Mouse (Mus musculus) neural tube, embryonic 13.5 days (tissue): ENCODE data around the gene Calm1. TPM values are rescaled to one million over a fixed set of nuclear protein-coding genes. Genes with fewer than 3 reads are reported as not detected.
"Not testable (repeated sequence)": the region's sequence is repeated elsewhere in the genome, so short reads cannot be mapped to it uniquely, and the experiment has no call there.

Experiments
- ATAC-seq: fragments of 200-750 bp; cut with Nextera tagmentation; 2 replicates; pipeline ENCODE4 v1.8.0; 2017; ENCODE audit warnings: low read depth, mild to moderate bottlenecking, moderate TSS enrichment, moderate library complexity
- H3K27ac ChIP-seq: fragments of 300-500 bp; sonication (generic); replicated peaks from 2 replicates; pipeline ENCODE4 v1.5.1; 2015; ENCODE audit warnings: moderate library complexity, mild to moderate bottlenecking, inconsistent platforms
- H3K27me3 ChIP-seq: fragments of 300-500 bp; sonication (generic); 2 replicates; pipeline ENCODE4 v1.6.1; 2015; ENCODE audit warnings: mild to moderate bottlenecking, inconsistent platforms
- H3K36me3 ChIP-seq: fragments of 300-500 bp; sonication (generic); 2 replicates; pipeline ENCODE4 v1.6.1; 2015; ENCODE audit warnings: mild to moderate bottlenecking, inconsistent platforms
- H3K4me1 ChIP-seq: fragments of 300-500 bp; sonication (generic); replicated peaks from 2 replicates; pipeline ENCODE4 v1.6.1; 2015; ENCODE audit warnings: inconsistent platforms
- H3K4me2 ChIP-seq: fragments of 300-500 bp; sonication (generic); 2 replicates; pipeline ENCODE4 v1.6.1; 2015; ENCODE audit warnings: inconsistent platforms, mild to moderate bottlenecking, moderate library complexity
- H3K4me3 ChIP-seq: fragments of 300-500 bp; sonication (generic); 2 replicates; pipeline ENCODE4 v1.5.1; 2015; ENCODE audit warnings: mild to moderate bottlenecking, inconsistent platforms
- H3K9ac ChIP-seq: fragments of 300-500 bp; sonication (generic); 2 replicates; pipeline ENCODE4 v1.6.1; 2015; ENCODE audit warnings: moderate library complexity, mild to moderate bottlenecking, inconsistent platforms
- H3K9me3 ChIP-seq: fragments of 300-500 bp; sonication (generic); 2 replicates; pipeline ENCODE4 v1.6.1; 2016; ENCODE audit warnings: inconsistent platforms
- WGBS: fragments of 180-500 bp; shearing (Covaris S2); methylation state at CpG from one replicate; pipeline ENCODE4 v1.1.7; 2015; 5-methylcytosine and 5-hydroxymethylcytosine counted together
- polyA plus RNA-seq: library from polyadenylated mRNA; unstranded; fragments of >200 nt; fragmentation: Nextera tagmentation; extraction: Ambion mirVana; gene quantifications from 2 replicates; pipeline ENCODE4 v1.2.1, GENCODE M21; 2015

The Calm1 gene
- polyA plus RNA-seq, 1 experiment from 2014 or later: 2,486 TPM

DNA sequence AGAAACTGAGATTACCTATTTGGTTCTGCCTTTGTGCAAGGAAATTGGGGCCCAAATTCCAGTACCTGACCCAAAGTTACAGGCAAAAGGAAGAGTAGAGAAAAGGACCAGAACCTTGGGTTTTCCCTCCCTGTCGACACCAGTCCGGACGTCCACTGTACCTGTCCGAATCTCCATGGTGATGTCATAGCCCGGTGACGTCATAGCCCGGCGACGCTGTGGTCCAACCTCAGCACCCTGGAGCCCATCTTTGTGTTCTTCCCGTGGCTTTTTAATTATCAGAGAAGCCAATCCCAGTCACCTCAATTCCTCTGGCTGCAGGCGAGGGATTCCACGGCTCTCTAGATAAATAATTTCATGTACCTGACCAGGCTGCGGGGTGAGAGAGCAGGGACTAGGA lies 18.4 kb upstream of the Calm1 start:
- Histone ChIP-seq H3K4me2 (no peak overlapping the region), H3K36me3 (no peaks in the 10 kb centered on the region), H3K9ac (no peak overlapping the region), H3K9me3 (0 out of 2 replicates have a peak, but pooled peaks cover 5% of the 10 kb centered on the region), H3K4me3 (no peak overlapping the region), H3K27me3 (no peaks in the 10 kb centered on the region), H3K4me1 (peaks cover 29% of the 10 kb centered on the region), H3K27ac (no peak overlapping the region)
- 91% methylated on average over 13 of the region's 13 CpGs for WGBS
- ATAC-seq: no peak

DNA sequence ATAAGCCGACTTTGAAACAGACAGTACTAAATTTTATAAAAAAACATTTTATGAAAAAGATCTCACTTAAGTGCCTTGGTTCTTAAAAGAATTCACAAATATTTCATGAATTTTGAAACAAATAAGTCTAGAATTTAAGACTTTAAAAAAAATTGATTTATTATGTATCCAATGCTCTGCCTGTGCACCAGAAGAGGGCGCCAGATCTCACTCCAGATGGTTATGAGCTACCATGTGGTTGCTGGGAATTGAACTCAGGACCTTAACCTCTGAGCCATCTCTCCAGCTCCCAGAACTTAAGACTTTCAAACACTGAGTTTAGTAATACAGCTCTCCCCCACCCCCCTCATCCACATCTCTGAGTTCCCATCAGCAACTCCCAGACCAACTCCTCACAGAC lies 16.6 kb upstream of the Calm1 start:
- 90% methylated on average over 2 of the region's 2 CpGs for WGBS
- H3K27ac ChIP-seq: no peak overlapping the region
- H3K9me3 ChIP-seq: 0 out of 2 replicates have a peak, but pooled peaks cover 5% of the 10 kb centered on the region
- no peak for ATAC-seq
- H3K4me1 ChIP-seq: peaks cover 22% of the 10 kb centered on the region
- no peaks in the 10 kb centered on the region for H3K36me3 ChIP-seq
- H3K4me3 ChIP-seq: no peak overlapping the region
- no peak overlapping the region for H3K9ac ChIP-seq
- no peaks in the 10 kb centered on the region for H3K27me3 ChIP-seq
- no peak overlapping the region for H3K4me2 ChIP-seq

DNA sequence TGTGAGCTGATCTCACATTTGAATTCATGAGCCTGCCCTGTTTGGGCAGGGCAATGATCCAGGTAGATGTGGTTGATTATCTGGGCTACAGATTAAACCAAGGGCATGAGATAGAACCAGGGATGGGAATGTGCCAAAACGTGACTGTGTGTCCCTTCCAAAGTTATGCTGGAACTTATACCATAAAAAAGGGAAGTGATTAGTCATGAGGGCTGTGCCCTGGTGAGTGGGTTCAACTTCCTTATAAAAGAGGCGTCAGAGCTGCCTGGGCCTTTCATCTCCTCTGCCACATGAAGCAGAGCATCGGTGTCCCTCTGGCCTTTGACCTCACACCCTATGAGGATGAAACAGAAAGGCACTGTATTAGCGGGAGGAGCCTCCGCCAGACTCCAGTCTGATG lies 15.3 kb upstream of the Calm1 start:
- no peak for ATAC-seq
- WGBS: 67% methylated on average over 5 of the region's 5 CpGs
- 0 out of 2 replicates have a peak, but pooled peaks cover 5% of the 10 kb centered on the region for H3K9me3 ChIP-seq
- H3K4me3 ChIP-seq: no peak overlapping the region
- no peak overlapping the region for H3K4me2 ChIP-seq
- H3K27me3 ChIP-seq: no peaks in the 10 kb centered on the region
- H3K36me3 ChIP-seq: no peaks in the 10 kb centered on the region
- peaks cover 21% of the 10 kb centered on the region for H3K4me1 ChIP-seq
- no peak overlapping the region for H3K27ac ChIP-seq
- no peak overlapping the region for H3K9ac ChIP-seq

DNA sequence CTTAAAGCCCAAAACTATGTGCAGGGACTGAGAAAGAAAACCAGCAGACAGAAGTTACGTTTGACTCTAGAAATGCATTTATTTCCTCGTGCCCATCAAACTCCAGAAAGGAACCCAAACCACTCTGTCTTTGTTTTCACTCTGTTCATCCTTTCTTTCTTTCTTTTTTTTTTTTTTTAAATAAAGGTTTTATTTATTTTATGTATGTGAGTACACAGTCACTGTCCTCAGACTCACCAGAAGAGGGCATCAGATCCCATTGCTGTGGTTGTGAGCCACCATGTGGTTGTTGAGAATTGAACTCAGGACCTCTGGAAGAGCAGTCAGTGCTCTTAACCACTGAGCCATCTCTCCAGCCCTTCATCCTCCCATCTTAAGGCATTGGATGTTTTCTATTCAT lies 14.3 kb upstream of the Calm1 start:
- not testable (repeated sequence) for ATAC-seq, H3K27me3 ChIP-seq, H3K9ac ChIP-seq, H3K36me3 ChIP-seq, H3K27ac ChIP-seq, H3K4me3 ChIP-seq, H3K4me2 ChIP-seq, H3K9me3 ChIP-seq
- 85% methylated on average over 2 of the region's 2 CpGs for WGBS
- H3K4me1 ChIP-seq: peaks cover 18% of the 10 kb centered on the region

DNA sequence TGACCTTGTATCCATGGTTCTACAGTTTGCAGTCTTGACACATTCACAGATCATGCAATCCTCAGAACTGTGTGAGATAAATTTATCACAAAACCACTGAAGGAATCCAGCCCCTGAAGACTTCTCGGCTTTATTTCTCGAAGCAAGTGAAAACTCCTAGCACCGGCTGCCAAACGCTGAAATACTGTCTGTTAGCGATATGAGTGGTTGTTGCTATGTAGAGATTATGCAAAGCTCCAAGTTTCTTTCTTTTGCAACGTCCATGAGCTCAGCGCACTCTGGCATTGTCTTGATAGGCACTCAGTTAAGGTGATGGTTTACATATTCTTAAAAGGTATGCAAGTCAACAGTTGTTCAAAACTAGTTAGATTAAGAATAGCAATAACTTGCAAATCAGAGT lies 13.3 kb upstream of the Calm1 start:
- Histone ChIP-seq H3K4me2 (peak overlapping the region; percentile 83), H3K36me3 (no peaks in the 10 kb centered on the region), H3K27ac (peak overlapping the region; percentile 100; the same call in 1 of the 2 replicates), H3K4me3 (peak overlapping the region; percentile 58; the same call in 1 of the 2 replicates), H3K27me3 (no peaks in the 10 kb centered on the region), H3K4me1 (peaks cover 18% of the 10 kb centered on the region), H3K9me3 (0 out of 2 replicates have a peak, but pooled peaks cover 5% of the 10 kb centered on the region), H3K9ac (0 out of 2 replicates have a peak overlapping the region, but pooled peaks have one; percentile 41)
- WGBS: 66% methylated on average over 7 of the region's 7 CpGs
- ATAC-seq: no peak

DNA sequence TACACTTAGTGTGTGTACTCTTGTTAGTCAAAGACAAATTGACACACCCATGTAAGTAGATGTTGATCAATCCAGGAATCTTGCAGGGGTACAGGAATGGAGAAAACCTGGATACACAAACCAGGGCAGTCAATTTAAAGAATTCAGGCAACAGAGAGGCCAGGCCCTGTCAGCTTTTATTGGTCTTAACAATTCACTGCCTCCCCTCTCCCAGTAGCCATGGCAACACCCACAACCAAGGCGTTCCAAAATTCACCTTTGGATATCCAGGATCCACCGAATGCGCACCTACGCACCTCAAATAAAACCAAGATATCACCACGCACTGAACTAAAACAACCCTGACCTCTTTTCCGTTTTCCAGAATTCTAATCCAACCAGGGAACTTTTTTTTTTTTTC lies 12.9 kb upstream of the Calm1 start:
- H3K4me3 ChIP-seq: peak overlapping the region; percentile 58
- 0 out of 2 replicates have a peak, but pooled peaks cover 5% of the 10 kb centered on the region for H3K9me3 ChIP-seq
- peak overlapping the region; percentile 83 for H3K4me2 ChIP-seq
- no peak for ATAC-seq
- peak overlapping the region; percentile 100 for H3K27ac ChIP-seq
- 2% methylated on average over 6 of the region's 6 CpGs for WGBS
- H3K36me3 ChIP-seq: no peaks in the 10 kb centered on the region
- H3K27me3 ChIP-seq: no peaks in the 10 kb centered on the region
- H3K4me1 ChIP-seq: peaks cover 18% of the 10 kb centered on the region
- H3K9ac ChIP-seq: peak overlapping the region; percentile 89

DNA sequence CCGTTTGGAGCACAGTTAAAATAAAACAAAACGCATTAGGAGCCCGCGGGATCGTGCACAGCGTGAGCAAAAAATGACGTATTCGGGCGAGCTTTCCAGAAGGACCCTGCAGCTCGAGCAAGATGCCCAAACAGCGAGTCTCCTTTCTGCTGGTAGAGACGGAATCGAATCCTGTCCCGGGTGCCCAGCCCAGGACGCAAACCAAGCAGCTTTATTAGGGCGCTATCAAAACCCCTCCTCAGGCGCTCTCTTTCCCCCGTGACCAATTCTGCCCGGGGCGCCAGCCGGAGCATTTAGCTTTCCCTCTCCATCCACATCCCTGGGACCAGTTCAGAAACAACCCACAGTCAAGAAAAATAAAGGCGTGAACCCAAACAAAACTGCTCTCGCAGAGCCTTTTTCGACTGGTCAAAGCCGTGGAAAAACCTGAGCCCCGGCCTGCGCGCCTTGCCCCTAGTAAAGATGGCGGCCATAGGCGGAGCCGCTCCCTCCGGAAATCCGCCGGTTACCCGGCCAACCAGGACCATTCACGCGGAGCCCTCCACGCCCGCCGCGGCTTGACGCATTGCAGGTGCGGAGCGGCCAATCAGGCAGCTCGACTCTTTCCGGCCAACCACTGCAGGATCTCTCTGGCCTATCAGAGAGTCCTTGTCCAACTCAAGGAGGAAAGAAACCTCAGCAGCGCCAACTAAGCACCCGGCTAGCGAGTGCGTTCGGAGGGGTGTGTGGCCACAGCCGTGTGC lies 12.1 kb upstream of the Calm1 start:
- peak overlapping the region; percentile 58 for H3K4me3 ChIP-seq
- H3K4me2 ChIP-seq: peak overlapping the region; percentile 83
- peak overlapping the region; percentile 89 for H3K9ac ChIP-seq
- peaks cover 20% of the 10 kb centered on the region for H3K4me1 ChIP-seq
- WGBS: under 1% methylated on average over 52 of the region's 52 CpGs
- no peaks in the 10 kb centered on the region for H3K27me3 ChIP-seq
- peak overlapping the region; percentile 100 for H3K27ac ChIP-seq
- peak; percentile 99 for ATAC-seq
- no peaks in the 10 kb centered on the region for H3K36me3 ChIP-seq
- 0 out of 2 replicates have a peak, but pooled peaks cover 5% of the 10 kb centered on the region for H3K9me3 ChIP-seq

DNA sequence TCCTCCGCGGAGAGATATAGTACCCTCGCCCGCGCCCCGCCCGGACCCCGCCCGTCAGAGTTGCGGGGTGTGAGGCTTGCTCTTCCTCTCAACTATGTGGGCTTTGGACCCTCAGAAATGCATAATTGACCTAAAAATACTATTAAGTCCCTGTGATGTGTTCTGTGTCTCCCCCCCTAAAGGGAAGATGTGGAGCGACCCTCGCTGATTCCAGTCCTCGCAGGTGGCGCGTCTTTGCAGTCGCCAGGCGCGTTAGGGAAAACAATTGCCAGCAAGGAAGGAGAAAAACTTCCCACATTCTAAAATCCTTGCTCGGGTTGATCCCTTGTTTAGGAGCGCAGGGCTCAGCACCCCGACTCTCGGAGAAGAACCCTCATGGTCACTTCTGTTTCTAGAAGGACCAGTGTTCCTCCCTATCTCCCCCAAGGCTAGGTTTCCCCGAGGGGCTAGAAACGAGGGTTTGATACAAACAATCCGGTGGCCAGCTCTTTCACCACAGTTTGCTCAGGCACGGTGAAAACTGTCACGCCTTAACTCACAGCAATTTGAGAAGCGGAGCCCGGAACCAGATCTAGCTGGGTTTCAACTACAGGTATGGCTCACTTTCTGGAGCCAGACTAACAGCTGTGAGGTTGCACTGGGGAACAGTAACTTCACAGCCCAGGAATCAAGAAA lies 11.3 kb upstream of the Calm1 start:
- WGBS: 2% methylated on average over 29 of the region's 29 CpGs
- H3K36me3 ChIP-seq: no peaks in the 10 kb centered on the region
- peak; percentile 2 for ATAC-seq
- H3K9me3 ChIP-seq: 0 out of 2 replicates have a peak, but pooled peaks cover 3% of the 10 kb centered on the region
- peak overlapping the region; percentile 100 for H3K27ac ChIP-seq
- no peaks in the 10 kb centered on the region for H3K27me3 ChIP-seq
- peaks cover 22% of the 10 kb centered on the region for H3K4me1 ChIP-seq
- peak overlapping the region; percentile 83 for H3K4me2 ChIP-seq
- H3K9ac ChIP-seq: peak overlapping the region; percentile 76
- peak overlapping the region; percentile 58 for H3K4me3 ChIP-seq

DNA sequence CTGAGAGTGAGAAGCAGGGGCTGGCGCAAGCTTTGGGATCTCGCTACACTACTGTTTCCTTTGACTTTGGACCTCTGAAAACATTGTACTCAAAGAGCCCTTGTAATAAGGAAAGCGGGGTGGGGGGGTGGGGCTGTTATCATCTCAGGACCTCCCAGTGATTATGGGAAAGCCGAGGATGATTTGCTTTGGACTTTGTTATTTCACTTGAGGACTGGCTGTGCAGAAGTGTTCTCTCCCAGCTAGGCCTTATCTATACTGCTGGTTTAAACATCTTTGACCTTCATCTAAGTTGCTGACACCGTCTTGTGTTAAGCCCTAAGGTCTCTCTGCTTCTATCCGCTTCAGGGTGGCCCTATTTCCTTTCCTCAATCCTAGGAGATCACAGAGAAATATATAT lies 8.4 kb upstream of the Calm1 start:
- H3K4me1 ChIP-seq: peaks cover 20% of the 10 kb centered on the region
- no peaks in the 10 kb centered on the region for H3K36me3 ChIP-seq
- H3K27me3 ChIP-seq: no peaks in the 10 kb centered on the region
- ATAC-seq: no peak
- 76% methylated on average over 6 of the region's 6 CpGs for WGBS
- no peak overlapping the region for H3K27ac ChIP-seq
- H3K9ac ChIP-seq: no peak overlapping the region
- no peak overlapping the region for H3K4me3 ChIP-seq
- no peaks in the 10 kb centered on the region for H3K9me3 ChIP-seq
- no peak overlapping the region for H3K4me2 ChIP-seq

DNA sequence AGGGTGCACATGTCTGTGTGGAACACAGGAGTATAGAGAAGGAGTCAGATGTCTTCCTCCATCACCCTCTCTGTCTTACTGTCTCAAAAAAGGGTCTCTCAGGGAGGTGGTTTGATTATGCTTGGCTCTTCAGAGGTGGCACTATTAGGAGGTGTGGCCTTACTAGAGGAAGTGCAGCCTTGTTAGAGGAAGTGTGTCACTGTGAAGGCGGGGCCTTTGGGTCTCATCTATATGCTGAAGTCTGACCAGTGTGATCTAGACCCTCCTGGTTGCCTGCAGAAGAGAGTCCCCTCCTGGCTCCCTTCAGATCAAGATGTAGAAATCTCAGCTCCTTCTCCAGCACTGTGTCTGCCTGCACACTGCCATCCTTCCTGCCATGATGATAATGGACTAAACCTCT lies 5.1 kb upstream of the Calm1 start:
- Histone ChIP-seq H3K27ac (no peak overlapping the region), H3K9me3 (no peaks in the 10 kb centered on the region), H3K9ac (no peak overlapping the region), H3K4me1 (0 out of 2 replicates have a peak, but pooled peaks cover 9% of the 10 kb centered on the region), H3K4me2 (no peak overlapping the region), H3K4me3 (no peak overlapping the region), H3K27me3 (no peaks in the 10 kb centered on the region), H3K36me3 (no peaks in the 10 kb centered on the region)
- ATAC-seq: no peak
- WGBS: 88% methylated on average over 1 of the region's 1 CpGs

DNA sequence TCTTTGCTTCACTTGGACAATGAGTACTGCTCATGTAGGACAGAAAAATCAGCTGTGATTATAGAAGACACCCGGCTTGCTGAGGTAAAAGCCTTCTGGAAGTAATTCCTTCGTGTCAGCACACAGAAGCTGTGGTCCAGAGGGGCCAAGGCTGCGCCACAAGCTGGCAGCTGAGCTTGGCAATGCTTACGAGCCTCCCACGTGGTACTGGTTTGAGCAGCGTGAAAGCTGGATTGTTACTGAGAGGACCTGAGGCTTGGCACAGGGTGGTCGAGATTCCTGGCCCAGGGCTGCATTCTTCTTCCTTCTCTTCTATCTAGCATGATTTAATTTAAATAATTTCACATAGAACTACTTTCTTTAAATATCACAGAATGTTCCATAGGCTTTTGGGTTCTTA lies 2.4 kb upstream of the Calm1 start:
- H3K36me3 ChIP-seq: no peaks in the 10 kb centered on the region
- peaks cover 17% of the 10 kb centered on the region for H3K4me1 ChIP-seq
- H3K27ac ChIP-seq: no peak overlapping the region
- H3K9me3 ChIP-seq: no peaks in the 10 kb centered on the region
- no peak overlapping the region for H3K4me3 ChIP-seq
- H3K9ac ChIP-seq: no peak overlapping the region
- H3K4me2 ChIP-seq: no peak overlapping the region
- no peak for ATAC-seq
- WGBS: 56% methylated on average over 7 of the region's 7 CpGs
- H3K27me3 ChIP-seq: no peaks in the 10 kb centered on the region

DNA sequence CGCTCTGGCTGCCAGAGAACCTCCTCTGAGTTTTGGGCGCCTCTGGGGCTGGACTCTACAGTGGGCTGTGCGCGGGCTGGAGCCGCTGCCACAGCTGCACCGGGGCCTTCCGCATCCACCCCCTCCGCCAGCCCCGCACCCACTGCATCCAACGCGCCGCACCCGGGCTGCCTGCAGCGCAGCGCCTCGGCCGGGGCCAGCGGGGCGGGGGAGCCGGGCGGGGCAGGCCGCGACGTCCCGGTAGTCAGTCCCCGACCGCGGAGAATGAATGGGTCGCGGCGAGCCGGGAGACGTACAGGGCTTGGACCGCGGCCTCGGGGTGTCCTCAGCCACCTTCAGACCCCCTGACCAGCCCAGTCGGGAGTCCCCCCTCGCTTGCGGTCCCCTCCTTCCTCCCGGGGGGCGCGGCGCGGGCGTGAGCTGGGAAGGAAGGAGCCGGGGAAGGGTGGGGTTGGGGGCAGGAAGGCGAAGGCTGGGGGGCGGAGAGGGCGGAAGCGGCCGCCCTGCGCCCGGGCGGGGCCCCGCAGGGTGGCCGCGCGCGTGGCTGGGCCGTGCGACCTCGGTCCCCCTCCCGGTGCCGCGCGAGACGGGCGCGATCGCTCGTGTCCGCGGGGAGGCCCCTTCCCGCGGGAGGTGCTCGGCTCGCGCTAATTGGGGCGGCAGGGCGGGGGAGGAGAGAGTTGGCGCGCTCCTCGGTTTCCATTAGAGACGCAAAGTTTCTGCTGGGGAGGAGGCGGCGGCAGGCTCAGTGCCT lies 833 bp downstream of the Calm1 start:
- H3K9me3 ChIP-seq: no peaks in the 10 kb centered on the region
- peak overlapping the region; percentile 92 for H3K4me2 ChIP-seq
- H3K4me1 ChIP-seq: peaks cover 34% of the 10 kb centered on the region
- under 1% methylated on average over 78 of the region's 86 CpGs for WGBS
- H3K36me3 ChIP-seq: peaks cover 25% of the 10 kb centered on the region
- peak overlapping the region; percentile 98 for H3K9ac ChIP-seq
- H3K4me3 ChIP-seq: peak overlapping the region; percentile 100
- no peaks in the 10 kb centered on the region for H3K27me3 ChIP-seq
- H3K27ac ChIP-seq: peak overlapping the region; percentile 93
- peak; percentile 83 for ATAC-seq
